Mouse (Mus musculus) kidney, postnatal 10 days (tissue): ENCODE results near the gene Gprin2.

Source experiments
- DNase-seq: peaks from one replicate; pipeline ENCODE4 v3.0.0; 2021; ENCODE audit warnings: mixed read lengths

Gene Gprin2

GRCm38 (mm10) chr14:34200738-34201230 lies 669 bp downstream of the Gprin2 start:
- DNase-seq: peak; percentile 62

GRCm38 (mm10) chr14:34196706-34197105 lies 4.7 kb downstream of the Gprin2 start:
- no peak for DNase-seq

GRCm38 (mm10) chr14:34195466-34195865 lies 6.0 kb downstream of the Gprin2 start:
- no peak for DNase-seq

GRCm38 (mm10) chr14:34193879-34194278 lies 7.6 kb downstream of the Gprin2 start:
- DNase-seq: no peak

GRCm38 (mm10) chr14:34190361-34190760 lies 11.1 kb downstream of the Gprin2 start:
- DNase-seq: no peak

GRCm38 (mm10) chr14:34188629-34189028 lies 12.8 kb downstream of the Gprin2 start:
- peak; percentile 74 for DNase-seq

GRCm38 (mm10) chr14:34183101-34183500 lies 18.4 kb downstream of the Gprin2 start:
- no peak for DNase-seq

- no peak for DNase-seq
These were observed 22.1 kb downstream of the Gprin2 start for GRCm38 (mm10) chr14:34179351-34179750.

- no peak for DNase-seq
These were observed 30.3 kb downstream of the Gprin2 start for GRCm38 (mm10) chr14:34171107-34171506.

- no peak for DNase-seq
These were observed 45.7 kb downstream of the Gprin2 start for GRCm38 (mm10) chr14:34155752-34156151.

- DNase-seq: peak; percentile 78
These were observed 46.7 kb downstream of the Gprin2 start for GRCm38 (mm10) chr14:34154601-34155337.

GRCm38 (mm10) chr14:34152342-34152741 lies 49.1 kb downstream of the Gprin2 start, which contains the start of gene Npy4r:
Npy4r (minus strand) TSS chr14:34152489.
- DNase-seq: peak; percentile 78

GRCm38 (mm10) chr14:34142915-34143314 lies 58.5 kb downstream of the Gprin2 start:
- no peak for DNase-seq

GRCm38 (mm10) chr14:34142316-34142715 lies 59.1 kb downstream of the Gprin2 start:
- DNase-seq: no peak

GRCm38 (mm10) chr14:34139671-34140664 lies 61.5 kb downstream of the Gprin2 start:
- no peak for DNase-seq
